Mouse (Mus musculus): ENCODE data around the gene Jagn1.
A peak's percentile ranks its signal among the peaks of the same experiment; 100 is the strongest.

Jagn1 gene

DNA sequence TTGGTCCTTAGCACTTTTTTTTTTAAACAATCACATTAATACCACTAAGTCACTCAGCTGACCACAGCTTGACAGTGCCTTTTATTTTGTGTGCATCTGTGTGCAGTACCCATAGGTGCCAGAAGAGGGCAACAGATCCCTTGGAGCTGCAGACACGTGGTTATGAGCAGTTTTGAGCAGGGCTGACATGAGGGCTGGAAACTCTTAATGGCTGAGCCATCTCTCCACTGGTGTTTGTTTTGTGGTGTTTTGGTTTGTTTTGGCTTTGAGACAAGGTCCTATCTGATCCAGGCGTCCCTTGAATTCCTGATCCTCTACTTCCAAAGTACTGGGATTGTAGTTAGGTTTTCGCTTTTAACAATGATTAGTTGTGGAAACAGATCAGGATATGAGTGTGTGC, 15.0 kb upstream of the Jagn1 start:
- H3K4me3 ChIP-seq (replicated peaks; ENCODE audit: low read length) = no peak overlapping the region
- TF ChIP-seq POU5F1 (IDR thresholded peaks at IDR 0.05; ENCODE audit: borderline replicate concordance, low read length) = no peak
- no peak for TF ChIP-seq NANOG (IDR thresholded peaks at IDR 0.05; ENCODE audit: borderline replicate concordance, low read length)
- TF ChIP-seq CTCF (conservative IDR thresholded peaks at IDR 0.05; ENCODE audit: low read length) = peak; percentile 97

DNA sequence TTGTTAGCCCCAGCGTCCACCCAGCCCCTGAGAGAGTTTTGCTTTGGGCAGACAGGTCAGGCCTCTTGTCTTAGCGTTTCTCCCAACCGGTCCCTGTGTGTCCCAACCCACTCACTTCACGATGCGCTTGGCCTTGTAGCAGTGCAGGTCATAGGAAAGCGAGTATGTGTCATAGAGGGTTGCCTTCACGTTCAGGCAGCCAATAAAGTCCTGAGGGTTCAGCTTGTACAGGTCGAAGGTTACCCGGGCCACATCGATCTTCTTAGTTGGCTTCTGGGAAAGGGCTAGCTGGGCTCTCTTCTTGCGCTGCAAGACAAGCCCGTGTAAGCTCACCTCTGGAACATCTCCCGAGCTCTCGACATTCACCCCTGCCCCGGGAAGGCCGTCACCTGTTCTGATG, 14.4 kb upstream of the Jagn1 start:
- Histone ChIP-seq H3K4me3 (replicated peaks; ENCODE audit: low read length) (no peak overlapping the region), H3K9me3 (ENCODE audit: low read length) (no peaks in the 10 kb centered on the region), H3K36me3 (ENCODE audit: insufficient read depth, low read length) (no peaks in the 10 kb centered on the region), H3K27me3 (ENCODE audit: insufficient read depth, low read length) (peaks cover 14% of the 10 kb centered on the region; the same call in 1 of the 2 replicates), H3K4me1 (replicated peaks; ENCODE audit: low read depth, low read length) (peaks cover 19% of the 10 kb centered on the region)
- TF ChIP-seq POU5F1 (IDR thresholded peaks at IDR 0.05; ENCODE audit: borderline replicate concordance, low read length) (no peak), NANOG (IDR thresholded peaks at IDR 0.05; ENCODE audit: borderline replicate concordance, low read length) (no peak), CTCF (conservative IDR thresholded peaks at IDR 0.05; ENCODE audit: low read length) (no peak)

More for the DNA sequence above, 15.0 kb upstream of the Jagn1 start:
- Histone ChIP-seq H3K9me3 (ENCODE audit: low read length) (no peaks in the 10 kb centered on the region), H3K36me3 (ENCODE audit: insufficient read depth, low read length) (no peaks in the 10 kb centered on the region), H3K4me1 (replicated peaks; ENCODE audit: low read depth, low read length) (peaks cover 16% of the 10 kb centered on the region), H3K27me3 (ENCODE audit: insufficient read depth, low read length) (peaks cover 14% of the 10 kb centered on the region; the same call in 1 of the 2 replicates)

DNA sequence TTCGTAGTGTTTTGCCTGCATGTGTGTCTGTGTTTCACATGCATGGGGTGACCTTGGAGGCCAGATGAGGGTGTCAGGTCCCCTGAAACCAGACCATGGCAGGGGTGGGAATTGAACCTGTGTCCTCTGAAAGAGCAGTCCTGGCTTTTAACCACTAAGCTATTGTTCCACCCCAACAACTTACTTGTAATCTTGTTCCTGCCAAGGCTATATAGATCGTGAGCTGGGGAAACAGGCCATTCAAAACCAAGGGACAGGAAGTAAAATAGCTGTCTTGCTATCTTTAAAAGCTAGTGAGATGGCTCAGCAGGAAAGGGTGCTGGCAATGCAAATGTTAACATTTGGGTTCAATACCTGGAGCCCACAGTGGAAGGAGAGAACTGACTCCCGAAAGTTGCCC, 12.4 kb upstream of the Jagn1 start:
- TF ChIP-seq NANOG (IDR thresholded peaks at IDR 0.05; ENCODE audit: borderline replicate concordance, low read length) (no peak), POU5F1 (IDR thresholded peaks at IDR 0.05; ENCODE audit: borderline replicate concordance, low read length) (no peak), CTCF (conservative IDR thresholded peaks at IDR 0.05; ENCODE audit: low read length) (no peak)
- Histone ChIP-seq H3K9me3 (ENCODE audit: low read length) (no peaks in the 10 kb centered on the region), H3K4me1 (replicated peaks; ENCODE audit: low read depth, low read length) (peaks cover 21% of the 10 kb centered on the region), H3K4me3 (replicated peaks; ENCODE audit: low read length) (no peak overlapping the region), H3K27me3 (ENCODE audit: insufficient read depth, low read length) (peaks cover 19% of the 10 kb centered on the region), H3K36me3 (ENCODE audit: insufficient read depth, low read length) (no peaks in the 10 kb centered on the region)

DNA sequence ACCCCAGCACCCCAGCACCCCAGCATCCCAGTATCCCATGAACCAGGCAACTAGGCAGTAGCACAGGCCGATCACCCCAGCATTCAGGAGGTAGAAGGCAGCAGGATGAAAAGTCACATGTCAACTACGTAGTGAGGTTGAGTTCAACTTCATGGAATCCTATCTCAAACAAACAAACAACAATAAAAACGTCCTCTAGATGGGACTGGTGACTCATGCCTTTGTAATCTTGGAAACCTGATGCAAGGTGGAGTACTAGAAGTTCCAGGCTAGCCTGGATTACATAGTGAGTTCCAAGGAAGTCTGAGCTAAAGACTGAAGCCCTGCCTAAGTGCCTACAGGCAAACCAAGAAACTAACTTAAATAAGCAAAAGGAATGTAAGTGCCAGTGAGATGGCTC, 11.5 kb upstream of the Jagn1 start:
- no peak overlapping the region for H3K4me3 ChIP-seq (replicated peaks; ENCODE audit: low read length)
- H3K36me3 ChIP-seq (ENCODE audit: insufficient read depth, low read length) = no peaks in the 10 kb centered on the region
- H3K9me3 ChIP-seq (ENCODE audit: low read length) = no peaks in the 10 kb centered on the region
- TF ChIP-seq POU5F1 (IDR thresholded peaks at IDR 0.05; ENCODE audit: borderline replicate concordance, low read length) (no peak), NANOG (IDR thresholded peaks at IDR 0.05; ENCODE audit: borderline replicate concordance, low read length) (no peak), CTCF (conservative IDR thresholded peaks at IDR 0.05; ENCODE audit: low read length) (no peak)
- H3K4me1 ChIP-seq (replicated peaks; ENCODE audit: low read depth, low read length) = peaks cover 21% of the 10 kb centered on the region
- peaks cover 24% of the 10 kb centered on the region for H3K27me3 ChIP-seq (ENCODE audit: insufficient read depth, low read length)

DNA sequence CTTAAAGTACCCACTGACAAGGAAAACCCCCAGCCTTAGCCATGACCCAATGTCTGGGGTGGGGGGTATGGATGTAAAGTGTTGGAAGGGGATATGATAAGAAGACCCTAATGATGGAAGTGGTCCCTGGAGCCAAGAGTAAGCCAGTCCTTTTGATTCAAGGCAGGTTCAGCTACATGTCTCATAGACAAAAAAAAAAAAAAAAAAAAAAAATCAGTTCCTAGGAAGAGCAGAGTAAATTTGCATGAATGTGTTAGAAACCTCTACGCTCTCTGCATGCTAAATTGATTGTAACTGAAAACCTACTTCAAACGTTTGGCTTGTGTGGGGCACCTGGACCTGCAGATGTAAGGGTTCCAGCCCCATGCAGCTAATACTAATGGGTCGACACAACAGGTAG, 10.6 kb upstream of the Jagn1 start:
- Histone ChIP-seq H3K4me3 (replicated peaks; ENCODE audit: low read length) (no peak overlapping the region), H3K27me3 (ENCODE audit: insufficient read depth, low read length) (peaks cover 24% of the 10 kb centered on the region), H3K36me3 (ENCODE audit: insufficient read depth, low read length) (no peaks in the 10 kb centered on the region), H3K4me1 (replicated peaks; ENCODE audit: low read depth, low read length) (peaks cover 21% of the 10 kb centered on the region), H3K9me3 (ENCODE audit: low read length) (no peaks in the 10 kb centered on the region)
- TF ChIP-seq NANOG (IDR thresholded peaks at IDR 0.05; ENCODE audit: borderline replicate concordance, low read length) (no peak), CTCF (conservative IDR thresholded peaks at IDR 0.05; ENCODE audit: low read length) (no peak), POU5F1 (IDR thresholded peaks at IDR 0.05; ENCODE audit: borderline replicate concordance, low read length) (no peak)

DNA sequence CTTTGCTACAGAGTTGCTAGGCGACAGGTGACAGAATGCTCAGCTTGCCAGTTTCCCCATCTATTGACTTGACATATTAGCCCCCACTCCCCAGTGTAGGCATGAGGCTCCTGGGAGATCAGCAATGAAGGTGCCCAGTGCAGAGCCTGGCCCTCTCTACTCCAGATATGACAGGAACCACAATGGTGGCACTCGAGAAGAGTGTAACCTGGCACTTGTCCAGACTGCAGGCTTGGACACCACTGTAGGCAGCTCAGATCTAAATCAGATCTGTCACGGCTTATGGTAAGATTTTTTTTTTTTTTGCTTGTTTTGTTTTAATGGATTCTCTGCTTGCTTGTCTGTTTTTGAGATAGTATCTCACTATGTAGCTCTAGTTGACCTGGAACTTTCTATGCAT, 8.7 kb upstream of the Jagn1 start:
- no peak overlapping the region for H3K4me3 ChIP-seq (replicated peaks; ENCODE audit: low read length)
- no peaks in the 10 kb centered on the region for H3K9me3 ChIP-seq (ENCODE audit: low read length)
- peaks cover 9% of the 10 kb centered on the region for H3K4me1 ChIP-seq (replicated peaks; ENCODE audit: low read depth, low read length)
- TF ChIP-seq NANOG (IDR thresholded peaks at IDR 0.05; ENCODE audit: borderline replicate concordance, low read length) (no peak), CTCF (conservative IDR thresholded peaks at IDR 0.05; ENCODE audit: low read length) (no peak), POU5F1 (IDR thresholded peaks at IDR 0.05; ENCODE audit: borderline replicate concordance, low read length) (no peak)
- no peaks in the 10 kb centered on the region for H3K36me3 ChIP-seq (ENCODE audit: insufficient read depth, low read length)
- H3K27me3 ChIP-seq (ENCODE audit: insufficient read depth, low read length) = peaks cover 16% of the 10 kb centered on the region

DNA sequence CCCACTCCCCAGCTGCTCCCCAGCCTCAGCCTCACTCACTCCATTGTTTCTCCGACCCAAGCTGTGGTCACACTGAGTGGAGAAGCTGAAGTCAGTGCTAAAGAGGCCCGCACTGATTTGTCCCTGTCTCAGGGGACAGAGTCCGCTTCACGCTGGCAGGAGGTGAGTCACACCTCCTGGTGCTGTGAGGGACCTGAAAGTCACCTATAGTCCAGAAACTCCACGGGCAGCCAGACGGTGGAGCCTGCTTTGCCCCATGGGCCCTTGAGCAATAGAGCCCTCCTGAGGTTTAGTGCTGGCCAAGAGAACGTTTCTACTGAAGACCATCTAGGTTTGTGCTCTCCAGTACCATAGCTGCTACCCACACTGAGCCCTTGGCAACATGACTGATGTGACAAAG, 7.7 kb upstream of the Jagn1 start:
- H3K4me3 ChIP-seq (replicated peaks; ENCODE audit: low read length) = no peak overlapping the region
- H3K36me3 ChIP-seq (ENCODE audit: insufficient read depth, low read length) = no peaks in the 10 kb centered on the region
- H3K9me3 ChIP-seq (ENCODE audit: low read length) = no peaks in the 10 kb centered on the region
- peaks cover 16% of the 10 kb centered on the region for H3K27me3 ChIP-seq (ENCODE audit: insufficient read depth, low read length)
- peaks cover 12% of the 10 kb centered on the region for H3K4me1 ChIP-seq (replicated peaks; ENCODE audit: low read depth, low read length)
- TF ChIP-seq POU5F1 (IDR thresholded peaks at IDR 0.05; ENCODE audit: borderline replicate concordance, low read length) = no peak
- TF ChIP-seq NANOG (IDR thresholded peaks at IDR 0.05; ENCODE audit: borderline replicate concordance, low read length) = no peak

DNA sequence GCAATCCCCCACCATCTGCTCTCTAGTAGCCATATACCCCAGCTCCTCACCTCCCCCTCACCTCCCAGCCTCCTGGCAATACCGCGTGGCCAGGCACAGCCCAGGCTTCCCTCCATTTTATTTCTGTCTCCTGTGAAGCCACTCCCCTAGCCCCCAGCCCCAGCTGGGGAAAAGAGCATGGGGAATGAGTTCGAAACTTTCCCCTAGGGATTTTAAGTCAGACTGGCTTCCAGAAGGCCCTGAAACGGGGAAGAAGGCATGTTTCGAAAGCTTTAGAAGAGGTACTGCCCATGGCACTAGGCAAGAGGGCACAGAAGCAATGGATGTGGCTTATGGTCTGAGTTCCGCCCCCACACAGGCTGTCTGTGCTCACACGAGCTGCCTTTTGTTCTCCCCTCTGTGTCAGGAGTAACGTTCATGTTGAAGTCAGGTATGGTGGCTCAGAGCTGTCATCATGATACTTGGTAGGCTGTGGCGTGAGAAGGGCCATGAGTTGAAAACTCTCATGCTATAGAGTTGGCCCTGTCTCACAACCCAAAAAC, 6.6 kb upstream of the Jagn1 start, which contains the start of gene Cidec:
Gene Cidec, minus strand, starts transcription at position 97 of the 542 bp plus-strand sequence.
- TF ChIP-seq POU5F1 (IDR thresholded peaks at IDR 0.05; ENCODE audit: borderline replicate concordance, low read length) (no peak), NANOG (IDR thresholded peaks at IDR 0.05; ENCODE audit: borderline replicate concordance, low read length) (no peak), CTCF (conservative IDR thresholded peaks at IDR 0.05; ENCODE audit: low read length) (no peak)
- no peaks in the 10 kb centered on the region for H3K9me3 ChIP-seq (ENCODE audit: low read length)
- no peak within 1 kb of the TSS for H3K4me3 ChIP-seq (replicated peaks; ENCODE audit: low read length)
- peaks cover 12% of the 10 kb centered on the region for H3K4me1 ChIP-seq (replicated peaks; ENCODE audit: low read depth, low read length)
- H3K36me3 ChIP-seq (ENCODE audit: insufficient read depth, low read length) = no peaks in the 10 kb centered on the region
- peaks cover 16% of the 10 kb centered on the region for H3K27me3 ChIP-seq (ENCODE audit: insufficient read depth, low read length)

DNA sequence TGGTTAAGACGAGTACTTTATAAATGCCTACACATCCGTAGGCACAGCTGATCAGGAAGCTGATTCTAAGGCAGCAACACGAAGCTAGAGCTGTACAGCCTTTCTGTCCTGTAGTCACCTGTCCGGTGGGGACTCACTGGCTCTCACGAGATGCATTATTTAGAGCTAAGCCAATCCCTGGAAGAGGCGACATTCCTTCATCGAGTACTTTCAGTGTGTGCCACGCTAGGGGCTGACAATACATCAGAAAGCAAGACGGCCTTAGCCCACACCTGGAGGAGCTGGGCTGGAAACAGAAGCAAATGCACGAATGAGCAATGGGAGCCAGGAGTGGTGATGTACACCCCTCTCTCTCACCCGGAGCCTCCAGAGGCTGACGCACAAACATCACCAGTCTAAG, 5.2 kb upstream of the Jagn1 start:
- no peak overlapping the region for H3K4me3 ChIP-seq (replicated peaks; ENCODE audit: low read length)
- H3K36me3 ChIP-seq (ENCODE audit: insufficient read depth, low read length) = no peaks in the 10 kb centered on the region
- peaks cover 13% of the 10 kb centered on the region for H3K27me3 ChIP-seq (ENCODE audit: insufficient read depth, low read length)
- no peak for TF ChIP-seq CTCF (conservative IDR thresholded peaks at IDR 0.05; ENCODE audit: low read length)
- TF ChIP-seq POU5F1 (IDR thresholded peaks at IDR 0.05; ENCODE audit: borderline replicate concordance, low read length) = no peak
- no peak for TF ChIP-seq NANOG (IDR thresholded peaks at IDR 0.05; ENCODE audit: borderline replicate concordance, low read length)
- no peaks in the 10 kb centered on the region for H3K9me3 ChIP-seq (ENCODE audit: low read length)
- peaks cover 18% of the 10 kb centered on the region for H3K4me1 ChIP-seq (replicated peaks; ENCODE audit: low read depth, low read length)
